Mouse (Mus musculus): ENCODE measurements around the gene Itgb5.
A peak's percentile ranks its signal among the peaks of the same experiment; 100 is the strongest.

Gene Itgb5

DNA sequence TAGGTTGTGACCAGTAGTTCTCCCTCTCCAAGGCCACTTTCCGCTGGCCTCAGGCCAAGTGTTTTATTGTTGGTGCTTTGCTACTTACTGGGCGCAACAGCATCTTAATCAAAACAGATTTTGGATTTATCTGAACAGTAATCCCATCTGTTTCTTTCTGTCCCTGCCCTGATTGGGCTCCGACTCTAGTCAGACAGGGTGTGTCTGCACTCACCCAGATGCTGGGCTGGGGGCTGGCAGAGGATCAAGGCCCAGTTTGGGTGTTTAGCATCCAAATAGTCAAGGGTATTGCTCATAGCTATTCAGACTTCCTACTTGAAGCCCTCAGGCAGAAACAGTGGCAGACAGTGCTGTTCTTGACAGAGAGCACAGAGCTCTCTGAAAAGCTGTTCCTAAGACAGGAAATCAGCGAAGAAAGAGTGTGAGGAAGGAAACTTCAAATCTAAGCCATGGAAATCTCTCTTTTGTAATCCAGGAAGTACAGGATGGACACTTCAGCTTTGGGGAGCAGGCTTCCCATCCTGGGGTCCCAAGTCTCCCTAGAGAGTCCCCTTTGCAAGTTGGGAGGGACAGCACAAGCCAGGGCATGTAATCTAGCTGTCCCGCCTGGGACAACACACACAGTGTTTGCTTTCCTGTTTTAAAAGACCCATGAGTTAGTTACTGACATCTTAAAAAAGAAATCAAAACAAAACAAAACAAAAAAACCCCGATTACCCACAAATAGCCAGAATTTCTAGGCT, 48.7 kb downstream of the Itgb5 start:
- no peak for DNase-seq (ENCODE audit: low spot score in 2 of 2)

- DNase-seq (ENCODE audit: low spot score in 2 of 2) = no peak
Measured at GRCm38 (mm10) chr16:33879031-33879430, 49.6 kb downstream of the Itgb5 start.

DNA sequence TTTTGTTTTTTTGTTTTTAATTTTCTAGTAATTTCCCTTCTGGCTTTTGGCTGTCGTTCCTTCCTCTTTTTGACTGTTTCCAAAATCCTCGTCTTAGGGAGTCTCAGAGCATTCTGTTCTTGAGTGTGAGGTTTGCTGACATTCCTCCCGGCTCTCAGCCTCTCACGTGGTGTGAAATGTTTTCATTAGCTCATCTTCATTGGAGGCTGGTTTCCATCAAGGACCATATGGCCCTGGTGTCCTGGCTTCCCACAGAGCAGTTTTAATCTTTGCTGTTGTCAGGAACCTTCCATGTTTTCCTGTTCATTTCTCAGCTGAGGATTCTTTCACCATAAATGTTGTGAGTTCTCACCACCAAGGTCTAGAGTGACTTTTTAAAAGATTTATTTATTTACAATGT, 50.1 kb downstream of the Itgb5 start:
- DNase-seq (ENCODE audit: low spot score in 2 of 2) = no peak

DNA sequence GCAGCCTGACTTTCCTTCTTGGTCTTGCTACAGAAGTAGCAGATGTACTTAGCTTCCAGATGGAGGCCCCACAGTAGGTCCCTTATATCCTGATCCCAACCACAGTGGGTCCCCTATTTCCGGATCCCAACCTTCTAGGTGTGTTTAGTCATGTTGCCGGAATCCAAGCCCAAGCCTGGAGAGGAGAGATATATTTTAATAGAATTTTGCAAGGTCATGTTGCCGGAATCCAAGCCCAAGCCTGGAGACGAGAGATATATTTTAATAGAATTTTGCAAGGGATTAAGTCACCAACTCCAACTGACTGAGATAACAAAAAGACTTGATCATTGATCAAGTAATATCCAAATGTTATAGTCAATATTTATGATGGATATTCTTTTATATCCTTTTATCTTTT, 51.3 kb downstream of the Itgb5 start:
- DNase-seq (ENCODE audit: low spot score in 2 of 2) = no peak

GRCm38 (mm10) chr16:33882540-33882939, 53.1 kb downstream of the Itgb5 start:
- DNase-seq (ENCODE audit: low spot score in 2 of 2) = no peak

- no peak for DNase-seq (ENCODE audit: low spot score in 2 of 2)
Measured at GRCm38 (mm10) chr16:33883046-33883975, 53.8 kb downstream of the Itgb5 start.

DNA sequence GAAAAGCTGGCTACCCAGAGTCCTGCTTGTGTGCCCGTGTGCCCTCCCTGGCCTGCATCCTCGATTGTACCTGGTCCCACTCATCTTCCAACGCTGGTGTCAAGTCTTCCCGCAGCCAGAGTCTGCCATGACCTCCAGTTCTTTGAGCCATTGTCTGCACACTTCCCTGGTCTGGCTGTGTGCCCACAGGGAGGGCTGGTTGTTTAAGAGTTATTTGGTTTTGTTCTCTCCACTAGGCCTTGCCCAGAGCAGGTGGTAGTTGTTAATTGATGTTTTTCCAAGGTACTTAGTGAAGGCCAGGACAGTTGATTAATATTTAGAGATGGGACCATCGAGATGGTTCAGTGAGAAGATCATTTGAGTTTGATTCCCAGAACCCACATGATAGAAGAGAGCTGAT, 54.7 kb downstream of the Itgb5 start:
- DNase-seq (ENCODE audit: low spot score in 2 of 2) = no peak

DNA sequence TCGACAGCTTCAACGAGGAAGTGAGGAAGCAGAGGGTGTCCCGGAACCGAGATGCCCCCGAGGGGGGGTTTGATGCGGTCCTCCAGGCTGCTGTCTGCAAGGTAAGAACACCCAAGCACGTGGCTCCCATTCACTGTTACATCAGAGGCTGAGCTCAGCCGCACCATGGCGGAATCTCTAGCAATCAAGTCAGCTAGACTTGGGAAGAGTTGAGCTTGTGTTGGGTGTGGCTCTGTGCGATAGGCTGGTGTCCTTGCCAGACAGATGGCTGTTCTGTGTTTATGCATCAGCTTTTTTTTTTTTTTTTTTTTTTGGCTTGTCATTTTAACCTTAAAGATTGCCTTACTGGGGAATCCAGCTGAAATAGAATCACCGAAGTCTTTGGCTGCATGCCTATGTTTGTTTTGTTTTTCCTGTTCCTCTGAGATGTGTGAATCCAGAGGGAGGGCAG, 55.6 kb downstream of the Itgb5 start:
- no peak for DNase-seq (ENCODE audit: low spot score in 2 of 2)

DNA sequence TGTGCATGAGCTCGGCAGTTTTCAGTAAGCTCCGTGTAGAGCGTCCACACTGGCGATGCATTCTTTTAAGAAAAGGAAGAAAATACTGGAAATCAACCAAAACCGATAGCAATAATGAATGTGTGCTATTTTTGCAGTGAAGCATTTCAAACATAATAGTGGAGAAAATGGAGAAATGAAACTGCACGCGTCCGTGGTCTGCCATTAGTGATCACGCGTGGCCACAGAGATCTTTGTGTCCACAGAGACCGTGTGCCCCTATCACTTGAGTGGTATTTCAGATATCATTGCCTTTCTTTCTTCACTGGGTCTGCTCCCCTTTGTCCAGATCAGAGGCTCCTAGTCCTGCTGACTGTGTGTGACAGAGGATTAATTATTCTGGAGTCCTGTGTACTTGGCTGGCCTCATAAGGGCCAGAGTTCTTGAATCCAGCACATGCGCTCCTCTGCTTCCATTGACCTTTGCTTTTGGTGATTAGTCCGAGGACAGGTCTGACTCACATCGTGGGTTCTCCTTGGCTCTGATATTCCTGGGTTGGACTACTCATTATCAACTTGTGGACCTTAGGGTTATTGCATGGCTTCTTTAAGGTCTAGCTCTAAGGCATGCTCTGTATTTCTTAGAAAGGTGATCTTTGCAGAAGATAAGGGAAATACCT, 56.3 kb downstream of the Itgb5 start:
- no peak for DNase-seq (ENCODE audit: low spot score in 2 of 2)

- no peak for DNase-seq (ENCODE audit: low spot score in 2 of 2)
Measured at GRCm38 (mm10) chr16:33886665-33887064, 57.2 kb downstream of the Itgb5 start.

DNA sequence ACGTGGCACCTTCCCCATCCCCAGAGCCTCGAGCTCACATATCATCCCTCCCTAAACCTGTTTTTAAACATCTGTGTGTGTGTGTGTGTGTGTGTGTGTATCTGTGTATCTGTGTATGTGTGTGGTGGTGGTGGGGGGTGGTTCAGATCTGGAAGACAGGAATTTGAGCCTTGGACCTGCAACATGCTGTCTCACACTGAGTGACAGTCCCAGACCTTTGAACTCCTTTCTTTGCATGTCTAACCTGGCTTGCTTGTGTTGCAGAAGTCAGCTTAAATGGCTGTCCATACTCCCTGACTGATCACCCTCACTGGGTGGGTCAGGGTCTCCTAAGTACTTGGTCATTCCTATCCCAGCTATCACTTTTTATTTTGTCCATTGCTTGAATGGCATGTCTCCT, 58.5 kb downstream of the Itgb5 start:
- no peak for DNase-seq (ENCODE audit: low spot score in 2 of 2)

GRCm38 (mm10) chr16:33889000-33889607, 59.6 kb downstream of the Itgb5 start:
- no peak for DNase-seq (ENCODE audit: low spot score in 2 of 2)

DNA sequence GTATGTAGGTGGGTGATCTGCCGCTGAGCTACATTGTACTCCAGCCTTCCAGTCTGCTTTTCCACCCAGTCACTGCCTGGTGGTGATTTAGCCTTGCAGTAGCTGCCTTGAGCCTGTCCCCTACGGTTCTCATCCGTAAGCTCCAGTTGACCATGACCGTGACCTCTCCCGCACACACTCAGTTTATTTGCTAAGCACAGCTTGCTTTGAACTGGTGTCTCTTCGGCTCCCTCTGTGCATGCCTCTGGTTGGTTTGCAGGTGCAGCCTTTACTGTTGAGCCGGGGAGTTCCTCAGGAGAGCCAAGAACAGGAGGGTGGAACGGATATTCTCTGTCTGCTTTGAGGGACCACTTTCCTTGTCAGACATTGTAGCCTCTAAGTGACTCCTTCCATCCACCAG, 61.6 kb downstream of the Itgb5 start:
- no peak for DNase-seq (ENCODE audit: low spot score in 2 of 2)

DNA sequence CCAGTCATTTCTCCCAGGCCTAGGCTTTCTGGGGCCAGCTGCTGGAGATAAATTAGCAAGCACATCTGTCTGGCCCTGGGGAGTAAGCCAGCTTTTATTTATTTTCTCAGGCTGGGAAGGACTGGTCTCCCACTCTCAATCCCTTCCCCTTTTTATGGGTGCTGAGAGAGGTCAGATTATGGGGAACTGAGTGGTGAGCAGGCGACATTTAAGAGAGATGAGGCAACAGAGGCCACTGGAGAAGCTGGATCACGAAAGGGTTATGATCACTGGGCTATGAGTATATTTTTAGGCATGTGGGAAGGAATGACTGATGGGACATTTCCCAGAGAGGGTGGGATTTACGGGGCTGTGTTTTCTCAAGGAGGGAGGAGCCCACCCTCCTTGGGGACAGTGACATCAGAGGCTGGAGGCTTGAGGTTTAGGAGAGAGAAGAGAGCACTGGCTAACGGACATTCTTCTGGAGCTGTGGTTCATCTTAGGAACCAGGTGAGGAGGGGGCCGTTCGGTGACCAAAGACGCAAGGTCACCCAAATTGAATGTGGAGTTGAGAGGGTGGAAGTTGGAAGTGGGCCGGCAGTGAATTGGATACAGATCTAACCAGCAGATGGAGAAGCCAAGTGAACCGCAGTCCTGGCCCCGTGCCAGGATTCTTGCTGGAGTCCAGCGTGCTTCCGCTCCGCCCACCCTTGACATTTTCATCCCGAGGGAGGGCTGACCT, 62.3 kb downstream of the Itgb5 start:
- DNase-seq (ENCODE audit: low spot score in 2 of 2) = peak; percentile 29 to 41

GRCm38 (mm10) chr16:33892539-33892938, 63.1 kb downstream of the Itgb5 start:
- no peak for DNase-seq (ENCODE audit: low spot score in 2 of 2)

GRCm38 (mm10) chr16:33893796-33894195, 64.3 kb downstream of the Itgb5 start:
- no peak for DNase-seq (ENCODE audit: low spot score in 2 of 2)

DNA sequence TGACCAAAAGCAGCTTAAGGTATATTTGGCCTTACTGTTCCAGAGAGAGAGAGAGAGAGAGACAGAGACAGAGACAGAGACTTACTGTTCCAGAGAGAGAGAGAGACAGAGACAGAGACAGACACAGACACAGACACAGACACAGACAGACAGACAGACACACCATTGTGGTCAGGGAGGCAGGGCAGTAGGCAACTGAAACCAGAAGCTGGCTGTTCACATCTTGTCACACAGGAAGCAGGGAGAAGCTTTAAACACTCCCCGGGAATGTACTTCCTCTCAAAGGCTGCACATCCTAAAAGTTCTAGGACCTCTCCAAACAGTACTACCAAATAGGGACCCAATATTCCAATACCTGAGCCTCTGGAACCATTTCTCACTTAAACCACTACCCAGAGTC, 65.0 kb downstream of the Itgb5 start:
- no peak for DNase-seq (ENCODE audit: low spot score in 2 of 2)

DNA sequence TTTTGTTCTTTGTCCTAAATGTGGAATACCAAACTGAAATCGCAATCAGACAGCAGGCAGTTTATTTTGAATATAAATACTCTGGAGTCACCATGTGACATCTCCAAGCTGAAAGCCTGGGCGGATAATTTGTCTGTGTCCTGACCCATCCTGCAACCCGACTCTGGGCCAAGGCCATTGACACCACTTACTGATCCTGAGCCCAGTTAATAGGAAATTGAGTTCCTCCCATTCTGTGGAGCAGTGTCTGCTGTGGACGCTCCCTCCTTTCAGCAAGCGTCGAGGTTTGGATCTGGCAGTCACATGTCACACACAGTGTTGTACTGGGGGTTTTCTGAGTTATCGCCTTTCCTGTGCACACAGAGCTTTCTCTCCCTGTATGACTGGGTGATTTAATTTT, 66.2 kb downstream of the Itgb5 start:
- no peak for DNase-seq (ENCODE audit: low spot score in 2 of 2)

DNA sequence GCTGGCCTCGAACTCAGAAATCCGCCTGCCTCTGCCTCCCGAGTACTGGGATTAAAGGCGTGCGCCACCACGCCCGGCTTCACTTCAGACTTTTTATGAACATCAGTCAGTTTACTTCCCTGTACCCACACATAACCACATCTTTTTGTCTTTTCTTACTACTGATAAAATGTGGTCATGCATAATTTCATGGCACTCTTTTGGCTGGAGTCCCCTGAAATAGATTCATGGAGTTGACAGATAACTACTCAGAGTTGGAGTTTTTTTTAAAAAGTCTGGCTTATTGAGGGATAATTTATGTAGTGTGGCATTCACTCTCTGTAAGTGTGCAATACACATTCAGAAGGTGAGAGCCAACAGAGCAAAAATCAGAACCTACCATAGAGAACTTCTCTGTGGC, 67.3 kb downstream of the Itgb5 start:
- DNase-seq (ENCODE audit: low spot score in 2 of 2) = no peak

- DNase-seq (ENCODE audit: low spot score in 2 of 2) = no peak
Measured at GRCm38 (mm10) chr16:33903664-33904441, 74.4 kb downstream of the Itgb5 start.
